ENCODE assay signal across 23 mouse cellular contexts in genomic region chr7:6709396-6709795, GRCm38 (mm10). TPM values are rescaled to one million over a fixed set of nuclear protein-coding genes. Genes with fewer than 3 reads are reported as not detected.
"Had no signal": no experiment of that assay in that cellular context is flagged by ENCODE, and none has a peak within 500 bp of the region (broad histone marks: within the 10 kb centered on the region; RNA-seq: fewer than 3 reads in every experiment).

No protein-coding gene starts in this region.

- H3K4me3 ChIP-seq: gastrocnemius, adult 2 months; heart, embryonic 12.5 days; hindbrain, embryonic 10.5 days; hindbrain, embryonic 12.5 days; intestine, embryonic 15.5 days; layer of hippocampus, adult 2 months; limb, embryonic 13.5 days; limb, embryonic 15.5 days; liver, embryonic 13.5 days had no signal

- DNase-seq: gastrocnemius, adult 2 months; gastrocnemius, postnatal 10 days; gastrocnemius, postnatal 25 days; heart, postnatal 10 days; heart, postnatal 4 days; kidney, adult 18-20 months; kidney, adult 8-10 months; kidney, postnatal 10 days; kidney, postnatal 25 days; kidney, postnatal 4 days; left cerebral cortex, postnatal 4 days; liver, embryonic 13.5 days had no signal

- H3K27me3 ChIP-seq: heart, embryonic 12.5 days; hindbrain, embryonic 12.5 days; intestine, embryonic 15.5 days; limb, embryonic 13.5 days; limb, embryonic 15.5 days; liver, embryonic 13.5 days had no signal

- H3K27ac ChIP-seq: gastrocnemius, adult 2 months; hindbrain, embryonic 10.5 days; hindbrain, embryonic 12.5 days; hindbrain, embryonic 14.5 days; intestine, embryonic 15.5 days; layer of hippocampus, adult 2 months; limb, embryonic 13.5 days; limb, embryonic 15.5 days; liver, embryonic 13.5 days had no signal

- H3K4me1 ChIP-seq: heart, embryonic 12.5 days; hindbrain, embryonic 10.5 days; hindbrain, embryonic 12.5 days; intestine, embryonic 15.5 days; limb, embryonic 13.5 days; limb, embryonic 15.5 days; liver, embryonic 13.5 days had no signal

- H3K9me3 ChIP-seq: heart, embryonic 12.5 days; intestine, embryonic 15.5 days; limb, embryonic 15.5 days had no signal

RNA-seq across cellular contexts. Expression of gene Zim1, which starts 13.1 kb away (rescaled TPM):
- total RNA-seq: granulocyte monocyte progenitor cell, adult 5-6 weeks had no signal
- polyA plus RNA-seq: inflammation-experienced regulatory T-cells, adult 6 months had no signal

RNA-seq across cellular contexts. Expression of gene Peg3, which starts 20.8 kb away (rescaled TPM):
- polyA plus RNA-seq: inflammation-experienced regulatory T-cells, adult 6 months had no signal

RNA-seq across cellular contexts. Expression of gene Usp29, which starts 21.0 kb away (rescaled TPM):
- total RNA-seq: granulocyte monocyte progenitor cell, adult 5-6 weeks; heart, adult 8-10 months had no signal
